Mouse (Mus musculus): ENCODE data around the gene Prep.

DNA sequence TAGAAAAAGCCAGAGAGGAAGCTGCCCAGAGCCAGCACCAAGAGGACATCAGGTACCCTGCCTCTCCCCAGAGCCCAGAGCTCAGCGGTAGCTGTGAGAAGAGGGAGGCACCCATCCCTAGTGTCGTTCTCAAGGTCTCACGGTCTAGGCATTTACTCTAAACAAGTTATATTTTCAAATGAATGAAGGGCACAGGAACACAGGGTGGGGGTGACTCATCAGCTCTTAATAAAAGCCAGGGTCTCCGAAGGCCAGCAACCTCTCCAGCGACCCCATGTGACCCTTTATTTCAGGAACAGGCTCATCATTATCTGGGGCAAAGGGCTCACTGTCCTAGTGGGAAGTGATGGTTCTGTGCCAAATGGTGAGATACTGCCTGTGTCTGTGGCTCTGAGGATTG, 55.5 kb downstream of the Prep start:
- no peak for TF ChIP-seq GATA1 (IDR thresholded peaks at IDR 0.05; ENCODE audit: borderline replicate concordance, low read length)
- TF ChIP-seq FLI1 (IDR thresholded peaks at IDR 0.05; ENCODE audit: low read length): no peak

Measured in megakaryocyte, embryonic 14.5 days (primary cell).